Mouse (Mus musculus) neural tube, embryonic 12.5 days (tissue): ENCODE measurements at regions not wholly inside any gene's neighbourhood (a gene's known extent, or its start where the extent isn't known, plus 50 kb on each side); places are given as distances from the start of the nearest gene placed in this dataset.

Source experiments
- ATAC-seq: fragments of 200-750 bp; cut with Nextera tagmentation; 2 replicates; pipeline ENCODE4 v1.8.0; 2017; ENCODE audit warnings: low read depth, mild to moderate bottlenecking, moderate TSS enrichment, moderate library complexity; ENCODE audit not compliant: low FRiP score
- H3K27ac ChIP-seq: fragments of 300-500 bp; sonication (generic); 2 replicates; pipeline ENCODE4 v1.5.1; 2016
- H3K27me3 ChIP-seq: fragments of 300-500 bp; sonication (generic); replicated peaks from 2 replicates; pipeline ENCODE4 v1.6.1; 2016; ENCODE audit warnings: mild to moderate bottlenecking
- H3K36me3 ChIP-seq: fragments of 300-500 bp; sonication (generic); 2 replicates; pipeline ENCODE4 v1.6.1; 2016; ENCODE audit warnings: mild to moderate bottlenecking
- H3K4me1 ChIP-seq: fragments of 300-500 bp; sonication (generic); 2 replicates; pipeline ENCODE4 v1.6.1; 2016
- H3K4me2 ChIP-seq: fragments of 300-500 bp; sonication (generic); replicated peaks from 2 replicates; pipeline ENCODE4 v1.6.1; 2016; ENCODE audit warnings: mild to moderate bottlenecking
- H3K4me3 ChIP-seq: fragments of 300-500 bp; sonication (generic); 2 replicates; pipeline ENCODE4 v1.5.1; 2016
- H3K9ac ChIP-seq: fragments of 300-500 bp; sonication (generic); 2 replicates; pipeline ENCODE4 v1.6.1; 2016; ENCODE audit warnings: mild to moderate bottlenecking
- H3K9me3 ChIP-seq: fragments of 300-500 bp; sonication (generic); 2 replicates; pipeline ENCODE4 v1.6.1; 2016; ENCODE audit warnings: mild to moderate bottlenecking
- WGBS: fragments of 180-500 bp; shearing (Covaris S2); methylation state at CpG from one replicate; pipeline ENCODE4 v1.1.7; 2016; 5-methylcytosine and 5-hydroxymethylcytosine counted together

DNA sequence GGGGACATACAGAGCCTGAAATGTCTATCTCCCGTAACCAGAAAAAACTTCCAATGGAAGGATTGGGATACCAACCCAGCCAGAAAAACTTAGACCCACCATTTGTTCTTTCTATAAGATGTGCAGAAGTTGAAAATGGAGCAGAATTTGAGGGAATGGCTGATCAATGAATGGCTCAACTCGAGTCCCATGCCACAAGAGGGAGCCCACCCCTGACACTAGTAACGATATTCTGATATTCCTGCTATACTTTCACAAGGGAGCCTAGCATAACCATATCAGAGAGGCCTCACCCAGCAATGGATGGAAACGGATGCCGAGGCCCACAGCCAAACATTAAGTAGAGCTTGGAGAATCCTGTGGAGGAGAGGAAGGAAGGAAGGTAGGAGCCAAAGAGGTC lies 215.3 kb downstream of the Med10 start:
- no peaks in the 10 kb centered on the region for H3K27me3 ChIP-seq
- WGBS = 85% methylated on average over 5 of the region's 5 CpGs
- no peaks in the 10 kb centered on the region for H3K9me3 ChIP-seq
- no peaks in the 10 kb centered on the region for H3K36me3 ChIP-seq
- H3K4me1 ChIP-seq = no peaks in the 10 kb centered on the region
- no peak overlapping the region for H3K4me2 ChIP-seq
- no peak for ATAC-seq
- no peak overlapping the region for H3K4me3 ChIP-seq
- no peak overlapping the region for H3K27ac ChIP-seq
- no peak overlapping the region for H3K9ac ChIP-seq

DNA sequence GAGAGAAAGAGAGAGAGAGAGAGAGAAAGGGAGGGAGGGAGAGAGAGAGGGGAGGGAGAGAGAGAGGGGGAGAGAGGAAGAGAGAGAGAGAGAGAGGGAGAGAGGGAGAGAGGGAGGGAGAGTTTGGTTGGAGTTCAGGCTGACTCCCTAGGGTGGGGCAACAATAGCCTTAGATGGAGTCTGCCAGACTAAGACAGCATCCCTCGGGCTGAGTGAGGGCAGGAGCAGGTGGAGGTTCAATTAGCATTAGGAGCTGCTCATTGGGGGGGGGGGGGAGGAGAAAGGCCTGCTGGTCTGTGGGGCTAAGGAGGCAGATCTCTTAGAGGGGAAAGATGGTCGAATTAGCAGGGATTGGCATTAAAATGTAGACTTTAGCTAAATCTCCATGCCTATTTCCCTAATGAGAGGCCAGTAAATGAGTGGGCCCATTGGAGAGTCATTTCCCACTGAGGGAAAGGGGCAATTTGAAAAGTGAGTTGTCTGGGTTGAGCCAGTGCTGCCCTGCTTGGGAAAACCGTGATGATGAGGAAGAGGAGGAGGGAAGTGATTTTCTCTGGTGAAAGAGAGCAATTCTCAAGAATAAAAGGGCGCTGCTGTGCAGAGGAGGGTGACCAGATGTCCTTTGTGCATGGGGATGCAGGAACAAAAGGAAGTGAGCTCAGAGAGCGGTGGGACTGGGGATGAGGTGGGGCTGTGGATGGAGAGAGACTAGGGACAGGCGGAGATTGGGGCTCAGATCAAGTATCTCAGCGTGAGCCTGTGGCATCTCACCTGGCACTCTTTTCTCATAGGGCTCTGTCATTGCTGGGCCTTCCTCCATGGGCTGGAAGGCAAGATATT lies 218.0 kb downstream of the Med10 start:
- Histone ChIP-seq H3K9me3 (no peaks in the 10 kb centered on the region), H3K27me3 (no peaks in the 10 kb centered on the region), H3K27ac (peak overlapping the region; percentile 27; the same call in 1 of the 2 replicates), H3K9ac (no peak overlapping the region), H3K4me1 (no peaks in the 10 kb centered on the region), H3K4me3 (no peak overlapping the region), H3K36me3 (no peaks in the 10 kb centered on the region), H3K4me2 (no peak overlapping the region)
- peak; percentile 89 for ATAC-seq
- WGBS = 7% methylated on average over 7 of the region's 7 CpGs

DNA sequence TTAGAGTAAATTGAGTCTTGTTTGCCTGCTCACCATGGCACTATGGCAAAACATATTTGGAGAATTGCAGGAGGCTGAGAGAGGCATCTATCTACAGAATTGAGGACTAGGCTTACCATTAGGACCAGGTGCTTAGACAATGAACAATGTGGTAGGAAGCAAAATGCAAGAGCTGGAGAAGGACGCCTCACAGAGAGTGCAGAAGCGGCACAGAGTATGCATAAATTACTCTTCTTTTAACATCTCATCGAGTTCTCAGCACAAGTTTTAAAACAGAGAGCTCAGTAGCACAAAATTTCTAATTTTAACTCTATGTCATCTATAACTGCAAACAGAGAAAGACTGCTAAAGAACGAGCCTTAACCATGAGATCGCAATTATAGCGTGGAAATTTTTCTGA lies 231.1 kb downstream of the Med10 start:
- no peaks in the 10 kb centered on the region for H3K27me3 ChIP-seq
- no peak overlapping the region for H3K27ac ChIP-seq
- H3K9me3 ChIP-seq = no peaks in the 10 kb centered on the region
- ATAC-seq = no peak
- no peak overlapping the region for H3K4me2 ChIP-seq
- no peaks in the 10 kb centered on the region for H3K36me3 ChIP-seq
- no peak overlapping the region for H3K4me3 ChIP-seq
- no peak overlapping the region for H3K9ac ChIP-seq
- 81% methylated on average over 6 of the region's 6 CpGs for WGBS
- 0 out of 2 replicates have a peak, but pooled peaks cover 7% of the 10 kb centered on the region for H3K4me1 ChIP-seq

DNA sequence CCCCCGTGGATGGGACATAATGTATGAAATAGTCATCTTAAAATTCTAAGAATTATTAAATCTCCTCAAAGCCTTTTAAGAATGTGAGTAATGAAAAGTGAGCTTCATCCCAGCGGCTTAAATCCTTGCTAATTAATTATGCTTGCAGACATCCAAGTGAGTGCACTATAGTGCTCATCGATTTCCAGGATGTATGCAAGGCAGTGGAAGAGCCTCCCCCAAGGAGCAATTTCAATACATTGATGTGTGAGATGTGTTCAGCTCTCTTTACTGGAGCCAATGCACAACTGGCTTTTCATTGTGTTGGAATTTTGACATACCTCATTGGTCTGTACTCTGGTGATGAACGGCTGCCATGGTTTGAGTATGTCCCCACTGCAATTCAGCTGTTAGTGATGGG lies 231.6 kb downstream of the Med10 start:
- no peak overlapping the region for H3K4me2 ChIP-seq
- 64% methylated on average over 4 of the region's 4 CpGs for WGBS

DNA sequence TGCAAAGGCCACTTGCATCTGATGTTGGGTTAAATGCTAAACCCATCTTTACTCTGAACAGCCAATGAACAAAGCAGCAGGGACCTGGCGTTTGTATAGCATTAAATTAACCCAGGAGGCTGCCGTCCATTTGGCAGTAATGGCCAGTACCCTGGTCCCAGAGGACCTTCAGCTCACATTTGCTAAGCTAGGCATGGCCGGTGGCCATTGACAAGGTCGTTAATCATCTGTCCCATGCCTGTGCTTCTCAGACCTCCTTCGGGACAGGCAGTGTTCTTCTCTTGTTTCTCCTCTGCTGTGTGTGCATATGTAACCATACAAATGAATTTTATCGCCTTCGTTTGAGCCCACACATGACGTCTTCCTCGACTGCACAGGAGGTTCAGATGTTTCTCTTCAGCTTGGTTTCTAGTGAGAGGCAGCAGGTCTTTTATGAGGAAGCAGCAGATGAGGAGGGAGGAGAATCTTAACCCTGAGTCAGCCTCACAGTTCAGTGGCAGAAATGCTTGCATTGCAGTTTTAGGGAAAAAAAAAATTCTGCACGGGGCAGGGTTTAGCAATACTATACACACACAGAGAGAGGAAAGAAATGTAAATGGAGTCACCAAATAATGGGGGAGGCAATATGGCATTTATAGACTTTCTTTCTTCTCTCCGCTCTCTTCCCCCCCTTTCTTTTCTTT lies 235.9 kb downstream of the Med10 start:
- no peak overlapping the region for H3K27ac ChIP-seq
- H3K9ac ChIP-seq = no peak overlapping the region
- no peak overlapping the region for H3K4me2 ChIP-seq
- WGBS = 36% methylated on average over 11 of the region's 11 CpGs
- H3K9me3 ChIP-seq = no peaks in the 10 kb centered on the region
- H3K4me3 ChIP-seq = no peak overlapping the region
- no peaks in the 10 kb centered on the region for H3K36me3 ChIP-seq
- peaks cover 13% of the 10 kb centered on the region; the same call in 1 of the 2 replicates for H3K4me1 ChIP-seq
- H3K27me3 ChIP-seq = no peaks in the 10 kb centered on the region
- ATAC-seq = peak; percentile 78

More for the DNA sequence above, 231.6 kb downstream of the Med10 start:
- Histone ChIP-seq H3K36me3 (no peaks in the 10 kb centered on the region), H3K27ac (no peak overlapping the region), H3K4me3 (no peak overlapping the region), H3K27me3 (no peaks in the 10 kb centered on the region), H3K4me1 (peaks cover 12% of the 10 kb centered on the region; the same call in 1 of the 2 replicates), H3K9ac (no peak overlapping the region), H3K9me3 (no peaks in the 10 kb centered on the region)
- no peak for ATAC-seq

DNA sequence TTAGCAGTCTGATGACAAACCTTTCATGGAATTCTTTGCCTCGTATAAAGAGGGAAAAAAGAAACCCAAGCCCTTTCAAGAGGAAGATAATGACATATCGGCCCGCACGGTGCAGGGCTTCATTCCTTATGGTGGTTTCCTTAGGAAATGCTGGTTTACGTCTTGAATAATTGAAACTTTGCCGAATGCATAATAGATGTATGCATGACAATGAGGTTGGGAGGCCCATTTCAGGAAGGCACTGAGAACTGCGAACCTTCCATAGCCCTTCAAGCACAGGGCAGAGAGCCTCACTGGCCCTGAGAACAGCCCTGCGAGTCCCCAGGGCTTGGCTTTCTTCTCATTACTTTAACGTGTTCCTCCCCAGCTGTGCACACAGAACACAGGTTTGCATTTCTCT lies 255.7 kb downstream of the Med10 start:
- Histone ChIP-seq H3K4me1 (peaks cover 8% of the 10 kb centered on the region), H3K27me3 (no peaks in the 10 kb centered on the region), H3K36me3 (no peaks in the 10 kb centered on the region), H3K9ac (no peak overlapping the region), H3K27ac (no peak overlapping the region), H3K4me2 (no peak overlapping the region), H3K4me3 (no peak overlapping the region), H3K9me3 (no peaks in the 10 kb centered on the region)
- WGBS = 47% methylated on average over 9 of the region's 9 CpGs
- no peak for ATAC-seq

DNA sequence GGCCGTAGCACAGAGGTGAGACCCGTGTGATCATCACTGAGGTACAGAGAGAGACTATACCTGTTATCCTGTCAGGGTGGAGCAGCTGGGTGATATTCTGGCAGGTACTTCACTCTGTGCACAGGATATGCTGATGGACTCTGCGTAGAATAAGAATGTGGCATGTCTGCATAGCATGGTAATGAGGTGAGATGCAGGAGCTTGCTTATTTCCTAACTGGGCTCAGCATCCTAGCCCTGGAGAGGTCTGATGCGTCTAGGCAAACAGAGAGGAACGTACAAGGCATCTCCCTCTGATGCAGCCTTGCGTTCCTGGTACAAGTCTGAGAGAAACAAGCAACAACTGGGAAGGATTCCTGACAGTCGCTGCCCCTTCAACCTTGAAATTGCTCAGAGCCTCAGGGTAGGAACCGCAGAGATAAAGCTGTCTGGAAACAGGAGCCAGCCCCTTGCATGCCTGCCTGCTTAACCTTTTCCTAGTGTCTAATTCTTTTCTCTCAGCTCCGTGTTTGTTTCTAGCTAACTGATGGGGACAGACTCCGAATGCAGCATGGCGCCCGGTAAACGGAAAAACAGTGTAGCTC lies 259.3 kb downstream of the Med10 start:
- Histone ChIP-seq H3K27ac (no peak overlapping the region), H3K4me1 (peaks cover 8% of the 10 kb centered on the region)
- 83% methylated on average over 13 of the region's 13 CpGs for WGBS

DNA sequence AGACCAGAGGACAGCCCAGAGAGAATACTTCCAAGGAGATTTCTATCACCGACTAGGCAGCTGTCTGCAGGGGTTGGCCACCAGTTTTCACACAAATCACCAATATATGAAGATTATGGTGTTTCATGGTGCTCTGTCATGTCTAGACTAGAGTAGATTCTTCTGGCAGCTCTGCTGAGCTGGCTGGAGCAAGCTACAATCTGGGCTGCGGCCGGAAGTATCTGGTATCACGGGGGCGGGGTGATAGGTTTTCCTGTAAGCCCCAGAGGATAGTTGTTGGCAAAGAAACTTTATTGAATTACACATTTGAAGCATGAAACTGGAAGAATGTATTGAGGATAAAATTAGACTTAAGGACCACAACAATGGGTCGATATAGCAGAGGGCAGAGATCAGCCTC lies 271.5 kb downstream of the Med10 start:
- ATAC-seq = no peak
- H3K9ac ChIP-seq = no peak overlapping the region
- H3K9me3 ChIP-seq = no peaks in the 10 kb centered on the region
- no peak overlapping the region for H3K27ac ChIP-seq
- no peaks in the 10 kb centered on the region for H3K4me1 ChIP-seq
- WGBS = 89% methylated on average over 6 of the region's 6 CpGs
- H3K36me3 ChIP-seq = no peaks in the 10 kb centered on the region
- no peaks in the 10 kb centered on the region for H3K27me3 ChIP-seq
- H3K4me3 ChIP-seq = no peak overlapping the region
- no peak overlapping the region for H3K4me2 ChIP-seq

More for the DNA sequence above, 259.3 kb downstream of the Med10 start:
- Histone ChIP-seq H3K4me2 (no peak overlapping the region), H3K27me3 (no peaks in the 10 kb centered on the region), H3K9ac (no peak overlapping the region), H3K4me3 (no peak overlapping the region), H3K36me3 (no peaks in the 10 kb centered on the region), H3K9me3 (no peaks in the 10 kb centered on the region)
- 0 out of 2 replicates have a peak, but pooled peaks have one; percentile 17 for ATAC-seq

DNA sequence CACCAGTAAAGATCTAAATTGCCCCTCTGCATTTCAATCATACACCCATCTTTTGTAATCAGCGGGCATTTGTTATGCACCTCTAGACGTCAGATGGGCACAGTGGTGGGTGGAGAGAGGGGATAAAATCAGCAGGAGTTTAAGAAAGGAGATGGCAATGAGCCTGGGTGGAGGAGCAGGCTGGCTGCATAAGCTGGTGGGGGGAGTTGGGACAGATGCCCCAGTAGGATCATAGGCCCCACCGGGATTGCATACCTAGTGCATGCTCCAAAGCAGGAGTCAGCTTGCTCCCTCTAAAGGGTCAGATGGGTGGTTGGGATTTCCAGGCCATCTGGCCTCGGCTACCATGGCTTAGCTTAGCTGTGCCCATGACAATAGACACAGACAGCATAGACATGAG lies 273.2 kb downstream of the Med10 start:
- Histone ChIP-seq H3K4me2 (no peak overlapping the region), H3K9ac (no peak overlapping the region), H3K36me3 (no peaks in the 10 kb centered on the region), H3K27ac (no peak overlapping the region), H3K27me3 (no peaks in the 10 kb centered on the region), H3K4me3 (no peak overlapping the region), H3K9me3 (no peaks in the 10 kb centered on the region), H3K4me1 (no peaks in the 10 kb centered on the region)
- no peak for ATAC-seq
- 63% methylated on average over 4 of the region's 4 CpGs for WGBS

DNA sequence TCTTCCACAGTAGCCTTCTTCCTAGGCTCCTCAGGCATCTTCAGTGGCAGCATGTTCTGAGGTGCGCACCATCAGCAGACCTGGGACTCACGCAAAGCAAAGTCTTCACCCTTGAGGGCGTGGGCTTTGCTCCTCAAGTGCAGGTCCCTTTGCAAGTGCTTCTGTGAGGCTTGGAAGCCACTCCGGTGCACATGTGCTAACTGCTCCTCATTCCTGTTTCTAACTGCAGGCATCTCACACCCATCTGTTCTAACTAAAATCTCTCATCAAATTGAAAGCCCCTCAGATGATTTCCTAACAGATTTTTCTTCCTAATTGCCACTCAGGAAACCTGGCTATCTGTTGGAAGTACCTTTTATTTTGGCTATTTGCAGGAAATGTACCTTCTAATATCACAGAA lies 278.9 kb downstream of the Med10 start:
- Histone ChIP-seq H3K27ac (no peak overlapping the region), H3K9ac (no peak overlapping the region), H3K4me2 (no peak overlapping the region), H3K36me3 (no peaks in the 10 kb centered on the region), H3K9me3 (no peaks in the 10 kb centered on the region), H3K4me3 (no peak overlapping the region), H3K27me3 (no peaks in the 10 kb centered on the region), H3K4me1 (no peaks in the 10 kb centered on the region)
- WGBS = 79% methylated on average over 4 of the region's 4 CpGs
- ATAC-seq = no peak

DNA sequence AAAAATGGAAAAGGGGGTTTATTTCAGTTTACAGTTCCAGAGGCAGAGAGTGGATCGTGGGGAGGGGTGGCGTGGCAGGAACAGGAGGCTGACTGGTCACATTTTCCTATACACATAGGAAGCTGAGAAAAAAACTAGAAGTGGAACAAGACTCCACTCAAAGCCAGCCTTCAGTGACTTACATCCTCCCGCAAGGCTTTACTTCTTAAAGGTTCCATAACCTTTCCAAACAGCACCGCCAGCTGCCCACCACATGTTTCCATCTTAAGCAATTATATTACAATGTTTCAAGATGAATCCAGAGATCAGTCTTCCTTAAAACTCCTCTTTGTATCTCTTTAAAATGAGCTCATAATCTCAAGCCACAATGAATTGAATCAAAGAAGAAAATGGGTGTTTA lies 290.7 kb downstream of the Med10 start:
- 88% methylated on average over 4 of the region's 4 CpGs for WGBS
- no peaks in the 10 kb centered on the region for H3K9me3 ChIP-seq
- ATAC-seq = no peak
- no peaks in the 10 kb centered on the region for H3K27me3 ChIP-seq
- peaks cover 15% of the 10 kb centered on the region for H3K4me1 ChIP-seq
- H3K9ac ChIP-seq = no peak overlapping the region
- no peak overlapping the region for H3K4me2 ChIP-seq
- H3K4me3 ChIP-seq = no peak overlapping the region
- H3K27ac ChIP-seq = no peak overlapping the region
- H3K36me3 ChIP-seq = no peaks in the 10 kb centered on the region

DNA sequence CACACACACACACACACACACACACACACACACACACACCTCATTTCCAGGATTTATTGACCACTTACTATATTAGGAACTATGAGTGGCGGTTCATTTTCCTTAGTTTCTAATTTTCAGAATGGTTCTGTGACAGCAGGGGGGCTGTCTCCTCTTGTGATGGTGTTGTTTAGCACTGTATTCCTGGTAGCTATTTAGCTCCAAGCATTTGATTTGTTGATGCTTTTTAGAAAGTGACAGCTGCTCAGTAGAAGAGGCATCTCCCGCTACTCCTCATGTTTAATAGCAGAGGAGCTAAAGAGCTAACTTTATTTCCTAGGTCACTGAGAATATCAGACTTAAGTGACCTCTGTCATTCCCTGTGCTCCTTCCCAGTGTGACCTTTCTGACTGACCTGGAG lies 291.8 kb downstream of the Med10 start:
- H3K9me3 ChIP-seq = no peaks in the 10 kb centered on the region
- 38% methylated on average over 2 of the region's 2 CpGs for WGBS
- H3K36me3 ChIP-seq = no peaks in the 10 kb centered on the region
- no peak overlapping the region for H3K4me2 ChIP-seq
- H3K4me1 ChIP-seq = peaks cover 15% of the 10 kb centered on the region
- no peak for ATAC-seq
- no peaks in the 10 kb centered on the region for H3K27me3 ChIP-seq
- no peak overlapping the region for H3K9ac ChIP-seq
- H3K27ac ChIP-seq = 0 out of 2 replicates have a peak overlapping the region, but pooled peaks have one; percentile 11
- H3K4me3 ChIP-seq = no peak overlapping the region
